Mouse (Mus musculus) intestine, embryonic 14.5 days (tissue): ENCODE results near the gene Dync1li1. TPM values are rescaled to one million over a fixed set of nuclear protein-coding genes. Genes with fewer than 3 reads are reported as not detected.

Source experiments
- ATAC-seq: fragments of 200-750 bp; cut with Nextera tagmentation; replicated peaks from 2 replicates; pipeline ENCODE4 v1.8.0; 2017; ENCODE audit warnings: low read depth, moderate number of reproducible peaks, moderate TSS enrichment, moderate library complexity; ENCODE audit not compliant: low FRiP score, low TSS enrichment
- DNase-seq: peaks from one replicate; pipeline ENCODE4 v3.0.0-alpha.2; 2018; ENCODE audit warnings: low spot score
- H3K27ac ChIP-seq: fragments of 300-500 bp; sonication (generic); 2 replicates; pipeline ENCODE4 v1.5.1; 2014; ENCODE audit warnings: low read depth, mild to moderate bottlenecking, control low read depth
- H3K27me3 ChIP-seq: fragments of 300-500 bp; sonication (generic); replicated peaks from 2 replicates; pipeline ENCODE4 v1.6.1; 2014; ENCODE audit warnings: low read length, control low read depth; ENCODE audit not compliant: control insufficient read depth, insufficient read depth
- H3K36me3 ChIP-seq: fragments of 300-500 bp; sonication (generic); 2 replicates; pipeline ENCODE4 v1.6.1; 2014; ENCODE audit warnings: low read length, control low read depth; ENCODE audit not compliant: control insufficient read depth, insufficient read depth
- H3K4me1 ChIP-seq: fragments of 300-500 bp; sonication (generic); replicated peaks from 2 replicates; pipeline ENCODE4 v1.6.1; 2014; ENCODE audit warnings: low read length, control low read depth, mixed read lengths; ENCODE audit not compliant: control insufficient read depth, insufficient read depth
- H3K4me2 ChIP-seq: fragments of 300-500 bp; sonication (generic); 2 replicates; pipeline ENCODE4 v1.6.1; 2014; ENCODE audit warnings: low read length
- H3K4me3 ChIP-seq: fragments of 300-500 bp; sonication (generic); 2 replicates; pipeline ENCODE4 v1.5.1; 2014; ENCODE audit warnings: low read depth, low read length, control low read depth, mixed read lengths
- H3K9ac ChIP-seq: fragments of 300-500 bp; sonication (generic); 2 replicates; pipeline ENCODE4 v1.6.1; 2014; ENCODE audit warnings: mild to moderate bottlenecking, low read length
- H3K9me3 ChIP-seq: fragments of 300-500 bp; sonication (generic); 2 replicates; pipeline ENCODE4 v1.6.1; 2016; ENCODE audit warnings: low read length, control low read depth; ENCODE audit not compliant: control insufficient read depth
- WGBS: fragments of 180-500 bp; shearing (Covaris S2); extraction: QIAGEN DNeasy Blood & Tissue Kit; methylation state at CpG from one replicate; pipeline ENCODE4 v1.1.7; 2014; 5-methylcytosine and 5-hydroxymethylcytosine counted together
- polyA plus RNA-seq: library from polyadenylated mRNA; unstranded; fragments of >200 nt; fragmentation: Nextera tagmentation; extraction: Ambion mirVana; gene quantifications from 2 replicates; pipeline ENCODE4 v1.2.1, GENCODE M21; 2014

Gene Dync1li1
- polyA plus RNA-seq, 1 experiment from 2014 or later: 41.5 TPM

- Histone ChIP-seq H3K4me3 (no peak overlapping the region), H3K36me3 (peaks cover 59% of the 10 kb centered on the region), H3K27ac (no peak overlapping the region), H3K9me3 (no peaks in the 10 kb centered on the region), H3K27me3 (no peaks in the 10 kb centered on the region), H3K4me1 (no peaks in the 10 kb centered on the region), H3K9ac (no peak overlapping the region), H3K4me2 (no peak overlapping the region)
- no peak for DNase-seq
- ATAC-seq: no peak
- 79% methylated on average over 4 of the region's 4 CpGs for WGBS
These were observed 71.3 kb downstream of the Dync1li1 start for GRCm38 (mm10) chr9:114759886-114760285.

GRCm38 (mm10) chr9:114760353-114760752 is 71.8 kb downstream of the Dync1li1 start:
- no peak overlapping the region for H3K27ac ChIP-seq
- no peaks in the 10 kb centered on the region for H3K4me1 ChIP-seq
- no peaks in the 10 kb centered on the region for H3K9me3 ChIP-seq
- H3K4me2 ChIP-seq: no peak overlapping the region
- 82% methylated on average over 5 of the region's 5 CpGs for WGBS
- H3K36me3 ChIP-seq: peaks cover 59% of the 10 kb centered on the region
- H3K9ac ChIP-seq: no peak overlapping the region
- no peak for DNase-seq
- no peaks in the 10 kb centered on the region for H3K27me3 ChIP-seq
- ATAC-seq: no peak
- H3K4me3 ChIP-seq: no peak overlapping the region

GRCm38 (mm10) chr9:114761848-114762247 is 73.3 kb downstream of the Dync1li1 start:
- Histone ChIP-seq H3K36me3 (peaks cover 56% of the 10 kb centered on the region), H3K9ac (no peak overlapping the region), H3K4me2 (no peak overlapping the region), H3K27me3 (no peaks in the 10 kb centered on the region), H3K4me1 (no peaks in the 10 kb centered on the region), H3K4me3 (no peak overlapping the region), H3K9me3 (no peaks in the 10 kb centered on the region), H3K27ac (no peak overlapping the region)
- DNase-seq (no peak), ATAC-seq (no peak)
- WGBS: 71% methylated on average over 11 of the region's 11 CpGs

- H3K4me1 ChIP-seq: no peaks in the 10 kb centered on the region
- peaks cover 50% of the 10 kb centered on the region for H3K36me3 ChIP-seq
- peak; percentile 64 for DNase-seq
- H3K27me3 ChIP-seq: no peaks in the 10 kb centered on the region
- H3K27ac ChIP-seq: no peak overlapping the region
- no peak for ATAC-seq
- no peak overlapping the region for H3K9ac ChIP-seq
- no peak overlapping the region for H3K4me2 ChIP-seq
- no peak overlapping the region for H3K4me3 ChIP-seq
- WGBS: 65% methylated on average over 13 of the region's 13 CpGs
- no peaks in the 10 kb centered on the region for H3K9me3 ChIP-seq
These were observed 74.8 kb downstream of the Dync1li1 start for GRCm38 (mm10) chr9:114763341-114763740.

GRCm38 (mm10) chr9:114767030-114767429 is 78.4 kb downstream of the Dync1li1 start:
- no peak overlapping the region for H3K4me2 ChIP-seq
- H3K9ac ChIP-seq: no peak overlapping the region
- 75% methylated on average over 13 of the region's 13 CpGs for WGBS
- ATAC-seq (no peak), DNase-seq (no peak)
- H3K4me3 ChIP-seq: no peak overlapping the region
- H3K27me3 ChIP-seq: no peaks in the 10 kb centered on the region
- no peaks in the 10 kb centered on the region for H3K4me1 ChIP-seq
- peaks cover 13% of the 10 kb centered on the region for H3K36me3 ChIP-seq
- H3K27ac ChIP-seq: no peak overlapping the region
- H3K9me3 ChIP-seq: no peaks in the 10 kb centered on the region

GRCm38 (mm10) chr9:114767507-114767906 is 78.9 kb downstream of the Dync1li1 start:
- Histone ChIP-seq H3K4me2 (no peak overlapping the region), H3K4me1 (no peaks in the 10 kb centered on the region), H3K27ac (no peak overlapping the region), H3K9ac (no peak overlapping the region), H3K36me3 (peaks cover 11% of the 10 kb centered on the region), H3K9me3 (no peaks in the 10 kb centered on the region), H3K4me3 (no peak overlapping the region), H3K27me3 (no peaks in the 10 kb centered on the region)
- no peak for ATAC-seq
- DNase-seq: no peak
- 59% methylated on average over 2 of the region's 2 CpGs for WGBS

GRCm38 (mm10) chr9:114768066-114768465 is 79.5 kb downstream of the Dync1li1 start:
- no peaks in the 10 kb centered on the region for H3K9me3 ChIP-seq
- ATAC-seq (no peak), DNase-seq (no peak)
- H3K4me2 ChIP-seq: no peak overlapping the region
- H3K4me1 ChIP-seq: no peaks in the 10 kb centered on the region
- H3K27me3 ChIP-seq: no peaks in the 10 kb centered on the region
- peaks cover 7% of the 10 kb centered on the region for H3K36me3 ChIP-seq
- 55% methylated on average over 10 of the region's 10 CpGs for WGBS
- no peak overlapping the region for H3K9ac ChIP-seq
- no peak overlapping the region for H3K4me3 ChIP-seq
- H3K27ac ChIP-seq: no peak overlapping the region

- Histone ChIP-seq H3K4me2 (no peak overlapping the region), H3K36me3 (peaks cover 4% of the 10 kb centered on the region; the same call in 1 of the 2 replicates), H3K27ac (no peak overlapping the region), H3K4me3 (no peak overlapping the region), H3K4me1 (no peaks in the 10 kb centered on the region), H3K9ac (no peak overlapping the region), H3K9me3 (no peaks in the 10 kb centered on the region), H3K27me3 (no peaks in the 10 kb centered on the region)
- no peak for ATAC-seq
- WGBS: 94% methylated on average over 4 of the region's 4 CpGs
- DNase-seq: no peak
These were observed 81.6 kb downstream of the Dync1li1 start for GRCm38 (mm10) chr9:114770224-114770623.

- no peak overlapping the region for H3K4me3 ChIP-seq
- H3K36me3 ChIP-seq: peaks cover 4% of the 10 kb centered on the region; the same call in 1 of the 2 replicates
- H3K9ac ChIP-seq: no peak overlapping the region
- no peaks in the 10 kb centered on the region for H3K9me3 ChIP-seq
- WGBS: 82% methylated on average over 7 of the region's 7 CpGs
- ATAC-seq (no peak), DNase-seq (no peak)
- no peak overlapping the region for H3K4me2 ChIP-seq
- H3K27ac ChIP-seq: no peak overlapping the region
- H3K4me1 ChIP-seq: no peaks in the 10 kb centered on the region
- H3K27me3 ChIP-seq: no peaks in the 10 kb centered on the region
These were observed 83.0 kb downstream of the Dync1li1 start for GRCm38 (mm10) chr9:114771565-114771964.
